Mouse (Mus musculus): Measurements from ENCODE around the gene Krt80. TPM values are rescaled to one million over a fixed set of nuclear protein-coding genes. Genes with fewer than 3 reads are reported as not detected.
A peak's percentile ranks its signal among the peaks of the same experiment; 100 is the strongest.

The Krt80 gene
- polyA plus RNA-seq, 1 experiment from 2014 or later: 1.2 TPM

- H3K9ac ChIP-seq: no peak overlapping the region
- 86% methylated on average over 4 of the region's 4 CpGs for WGBS
- no peaks in the 10 kb centered on the region for H3K27me3 ChIP-seq (replicated peaks)
Measured at GRCm38 (mm10) chr15:101306459-101306858, 63.5 kb downstream of the Krt80 start.

DNA sequence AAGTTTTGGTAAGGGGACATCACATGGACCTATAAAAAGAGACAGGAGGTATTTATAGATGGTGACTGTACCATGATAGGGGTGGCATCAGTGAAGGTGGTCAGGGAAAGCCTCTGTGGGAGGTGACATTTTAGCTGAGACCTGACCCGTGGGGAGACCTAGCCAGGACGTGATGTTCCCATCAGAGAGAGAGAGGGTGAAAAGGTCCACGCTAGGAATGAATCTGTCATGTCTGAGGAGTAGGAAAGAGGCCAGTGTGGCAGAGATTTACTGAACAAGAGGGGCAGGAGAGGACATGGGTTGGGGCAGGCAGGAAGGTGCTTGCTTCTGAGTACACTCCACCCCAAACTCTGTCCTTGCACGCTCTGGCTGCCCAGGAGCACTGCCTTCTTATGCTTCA is 66.1 kb downstream of the Krt80 start:
- Histone ChIP-seq H3K36me3 (no peaks in the 10 kb centered on the region), H3K4me1 (replicated peaks) (peaks cover 9% of the 10 kb centered on the region), H3K4me2 (replicated peaks) (no peak overlapping the region), H3K27ac (no peak overlapping the region), H3K9ac (no peak overlapping the region), H3K9me3 (no peaks in the 10 kb centered on the region), H3K27me3 (replicated peaks) (no peaks in the 10 kb centered on the region), H3K4me3 (replicated peaks) (no peak overlapping the region)
- no peak for ATAC-seq
- WGBS: 80% methylated on average over 4 of the region's 4 CpGs

More at GRCm38 (mm10) chr15:101306459-101306858, 63.5 kb downstream of the Krt80 start:
- H3K9me3 ChIP-seq: no peaks in the 10 kb centered on the region
- H3K4me2 ChIP-seq (replicated peaks): no peak overlapping the region
- H3K4me3 ChIP-seq (replicated peaks): no peak overlapping the region
- ATAC-seq: no peak
- no peak overlapping the region for H3K27ac ChIP-seq
- H3K4me1 ChIP-seq (replicated peaks): peaks cover 14% of the 10 kb centered on the region
- no peaks in the 10 kb centered on the region for H3K36me3 ChIP-seq

GRCm38 (mm10) chr15:101302201-101302600 is 67.8 kb downstream of the Krt80 start:
- Histone ChIP-seq H3K4me3 (replicated peaks) (no peak overlapping the region), H3K4me2 (replicated peaks) (no peak overlapping the region), H3K9ac (no peak overlapping the region), H3K4me1 (replicated peaks) (peaks cover 6% of the 10 kb centered on the region), H3K36me3 (no peaks in the 10 kb centered on the region), H3K9me3 (no peaks in the 10 kb centered on the region), H3K27me3 (replicated peaks) (no peaks in the 10 kb centered on the region), H3K27ac (no peak overlapping the region)
- no peak for ATAC-seq
- WGBS: 77% methylated on average over 3 of the region's 3 CpGs

DNA sequence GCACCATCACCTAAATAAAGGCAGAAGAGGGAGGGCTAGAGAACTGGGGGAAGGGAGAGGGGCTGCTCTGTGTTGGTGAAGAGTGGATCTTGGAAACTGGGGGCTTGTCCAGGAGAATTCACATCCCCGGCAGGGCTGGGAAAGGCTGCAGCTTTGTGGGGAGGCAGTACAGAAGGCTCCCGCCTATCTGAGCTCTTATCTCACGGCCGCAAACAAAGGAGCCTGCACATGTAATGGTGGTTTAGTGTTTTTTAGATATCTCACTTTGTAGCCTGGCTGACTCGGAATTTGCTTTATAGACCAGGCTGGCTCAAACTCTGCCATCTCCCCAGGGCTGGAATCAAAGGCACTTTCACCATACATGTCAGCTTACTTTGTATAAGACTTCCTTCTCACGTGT is 69.8 kb downstream of the Krt80 start:
- Histone ChIP-seq H3K27me3 (replicated peaks) (no peaks in the 10 kb centered on the region), H3K9me3 (no peaks in the 10 kb centered on the region), H3K4me2 (replicated peaks) (no peak overlapping the region), H3K36me3 (no peaks in the 10 kb centered on the region), H3K4me3 (replicated peaks) (no peak overlapping the region), H3K9ac (no peak overlapping the region), H3K4me1 (replicated peaks) (peaks cover 9% of the 10 kb centered on the region), H3K27ac (no peak overlapping the region)
- peak; percentile 52 for ATAC-seq
- WGBS: 50% methylated on average over 6 of the region's 6 CpGs

DNA sequence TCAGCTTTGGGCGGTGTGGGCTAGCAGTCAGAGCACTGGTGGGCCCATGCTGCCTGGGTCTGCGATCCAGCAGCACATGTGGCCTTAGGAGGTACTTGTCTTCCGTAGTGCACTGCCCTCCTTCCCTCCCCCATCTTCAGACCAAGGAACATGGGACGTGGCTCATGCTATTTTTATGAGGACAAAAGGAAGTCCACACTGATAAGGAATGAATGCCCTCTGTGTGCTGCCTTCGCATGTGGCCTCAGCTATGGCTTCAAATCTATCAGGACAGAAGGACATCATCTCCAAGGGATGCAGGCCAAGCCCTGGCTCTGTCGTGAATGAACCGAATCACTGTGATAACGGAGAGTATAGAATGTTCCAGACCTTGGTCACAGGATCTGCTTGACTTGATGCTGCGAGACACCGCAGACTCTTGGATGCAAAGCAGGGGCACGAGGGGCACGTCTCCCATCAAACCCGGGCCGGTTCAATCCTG is 70.4 kb downstream of the Krt80 start:
- H3K4me2 ChIP-seq (replicated peaks): no peak overlapping the region
- peak; percentile 22; the same call in 1 of the 2 replicates for ATAC-seq
- 67% methylated on average over 14 of the region's 14 CpGs for WGBS

DNA sequence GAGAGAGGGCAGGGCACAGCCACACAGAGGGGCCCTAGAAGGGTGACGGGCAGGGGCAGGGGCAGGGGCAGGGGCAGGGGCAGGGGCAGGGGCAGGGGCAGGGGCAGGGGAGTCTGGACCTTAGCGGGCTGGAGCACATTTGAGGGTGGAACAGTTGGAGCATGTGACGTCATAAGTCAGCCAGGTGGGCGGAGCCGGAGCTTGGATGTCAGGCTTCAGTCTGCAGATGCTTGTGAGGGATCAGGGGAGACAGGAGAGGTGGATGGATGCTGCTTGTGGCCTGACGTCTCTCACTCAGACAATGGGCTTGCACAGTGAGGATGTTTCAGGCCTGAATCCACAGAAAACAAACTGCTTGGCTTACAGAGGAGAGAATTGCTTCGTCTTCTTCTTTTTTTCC is 71.4 kb downstream of the Krt80 start:
- no peak overlapping the region for H3K9ac ChIP-seq
- H3K9me3 ChIP-seq: no peaks in the 10 kb centered on the region
- 25% methylated on average over 7 of the region's 7 CpGs for WGBS
- no peak overlapping the region for H3K27ac ChIP-seq
- no peak for ATAC-seq
- H3K27me3 ChIP-seq (replicated peaks): no peaks in the 10 kb centered on the region
- H3K36me3 ChIP-seq: no peaks in the 10 kb centered on the region
- no peak overlapping the region for H3K4me2 ChIP-seq (replicated peaks)
- no peak overlapping the region for H3K4me3 ChIP-seq (replicated peaks)
- peaks cover 24% of the 10 kb centered on the region for H3K4me1 ChIP-seq (replicated peaks)

More for the DNA sequence above, 70.4 kb downstream of the Krt80 start:
- no peaks in the 10 kb centered on the region for H3K36me3 ChIP-seq
- no peak overlapping the region for H3K4me3 ChIP-seq (replicated peaks)
- no peaks in the 10 kb centered on the region for H3K27me3 ChIP-seq (replicated peaks)
- no peaks in the 10 kb centered on the region for H3K9me3 ChIP-seq
- peak overlapping the region; percentile 34; the same call in 1 of the 2 replicates for H3K27ac ChIP-seq
- H3K9ac ChIP-seq: no peak overlapping the region
- H3K4me1 ChIP-seq (replicated peaks): peaks cover 15% of the 10 kb centered on the region

- Histone ChIP-seq H3K36me3 (no peaks in the 10 kb centered on the region), H3K4me2 (replicated peaks) (no peak overlapping the region), H3K9me3 (no peaks in the 10 kb centered on the region), H3K9ac (no peak overlapping the region), H3K4me1 (replicated peaks) (peaks cover 29% of the 10 kb centered on the region), H3K27me3 (replicated peaks) (no peaks in the 10 kb centered on the region), H3K27ac (no peak overlapping the region), H3K4me3 (replicated peaks) (no peak overlapping the region)
- 55% methylated on average over 7 of the region's 7 CpGs for WGBS
- no peak for ATAC-seq
Measured at GRCm38 (mm10) chr15:101297988-101298387, 72.0 kb downstream of the Krt80 start.

MicroRNAs within 50 kb of the gene (microRNA counts, 519-probe panel; counts per million panel counts)
- microRNA mmu-miR-1941-3p (2,123 counts per million, percentile 50 among the panel's probes with 10 or more counts), microRNA mmu-miR-1941-5p (97.1 counts per million, percentile 29 among the panel's probes with 10 or more counts)

Other genes starting within 250 kb of the Krt80 start
- 27.3 and 27.6 TPM in 2 replicates for gene Acvrl1, start 241.6 kb downstream of the Krt80 start, polyA plus RNA-seq (2015; fragmentation: Nextera tagmentation; extraction: Ambion mirVana)
- 9.1 and 9.3 TPM in 2 replicates for gene Acvr1b, start 196.1 kb downstream of the Krt80 start, polyA plus RNA-seq (2015; fragmentation: Nextera tagmentation; extraction: Ambion mirVana)
- 3.9 and 4.8 TPM in 2 replicates for gene Grasp, start 146.0 kb downstream of the Krt80 start, polyA plus RNA-seq (2015; fragmentation: Nextera tagmentation; extraction: Ambion mirVana)
- gene Nr4a1, start 115.9 kb downstream of the Krt80 start, polyA plus RNA-seq (2015; fragmentation: Nextera tagmentation; extraction: Ambion mirVana): 7.9 and 8.9 TPM in 2 replicates
- gene Atg101, start 85.9 kb downstream of the Krt80 start, polyA plus RNA-seq (2015; fragmentation: Nextera tagmentation; extraction: Ambion mirVana): 61.1 and 62.0 TPM in 2 replicates
- gene 6030408B16Rik, start 77.0 kb downstream of the Krt80 start, polyA plus RNA-seq (2015; fragmentation: Nextera tagmentation; extraction: Ambion mirVana): 4.1 TPM in 2 replicates
- 134 and 137 TPM in 2 replicates for gene Krt7, start 40.9 kb upstream of the Krt80 start, polyA plus RNA-seq (2015; fragmentation: Nextera tagmentation; extraction: Ambion mirVana)
- 0.20 and 0.21 TPM in 2 replicates for gene Krt87, start 68.6 kb upstream of the Krt80 start, polyA plus RNA-seq (2015; fragmentation: Nextera tagmentation; extraction: Ambion mirVana)
- not detected in 2 replicates for gene Krt88, start 77.6 kb upstream of the Krt80 start, polyA plus RNA-seq (2015; fragmentation: Nextera tagmentation; extraction: Ambion mirVana)
- not detected in 2 replicates for gene Krt81, start 93.6 kb upstream of the Krt80 start, polyA plus RNA-seq (2015; fragmentation: Nextera tagmentation; extraction: Ambion mirVana)
- 0.14 TPM in 1 of 2 replicates, not detected in the other for gene Krt86, start 103.3 kb upstream of the Krt80 start, polyA plus RNA-seq (2015; fragmentation: Nextera tagmentation; extraction: Ambion mirVana)
- 0.19 TPM in 1 of 2 replicates, not detected in the other for gene Krt83, start 121.3 kb upstream of the Krt80 start, polyA plus RNA-seq (2015; fragmentation: Nextera tagmentation; extraction: Ambion mirVana)
- gene Gm49425, start 147.1 kb upstream of the Krt80 start, polyA plus RNA-seq (2015; fragmentation: Nextera tagmentation; extraction: Ambion mirVana): not detected in 2 replicates
- 0.13 and 0.29 TPM in 2 replicates for gene Krt84, start 162.7 kb upstream of the Krt80 start, polyA plus RNA-seq (2015; fragmentation: Nextera tagmentation; extraction: Ambion mirVana)
- gene Krt82, start 180.5 kb upstream of the Krt80 start, polyA plus RNA-seq (2015; fragmentation: Nextera tagmentation; extraction: Ambion mirVana): not detected in 2 replicates
- gene Krt90, start 192.8 kb upstream of the Krt80 start, polyA plus RNA-seq (2015; fragmentation: Nextera tagmentation; extraction: Ambion mirVana): 0.09 and 0.16 TPM in 2 replicates
- not detected in 2 replicates for gene Krt75, start 203.7 kb upstream of the Krt80 start, polyA plus RNA-seq (2015; fragmentation: Nextera tagmentation; extraction: Ambion mirVana)

Measured in intestine, embryonic 15.5 days (tissue).